Mouse (Mus musculus): Measurements from ENCODE around the gene Mrnip. TPM values are rescaled to one million over a fixed set of nuclear protein-coding genes. Genes with fewer than 3 reads are reported as not detected.

The Mrnip gene
- 19.9 and 20.0 TPM in 2 replicates for polyA plus RNA-seq (2021; fragmentation: Nextera tagmentation)
- long read RNA-seq, experiment 1, transcript Mrnip-201 (7 exons, 1,142 nt), result major isoform, 28 of 33 reads
- long read RNA-seq, experiment 1, partial matches to known transcripts, result 2 of 33 reads
- long read RNA-seq, experiment 1, other reads (novel, unspliced or antisense), result 3 of 33 reads
- long read RNA-seq, experiment 2, transcript Mrnip-201 (7 exons, 1,142 nt), result major isoform, 41 of 49 reads
- long read RNA-seq, experiment 2, partial matches to known transcripts, result 1 of 49 reads
- long read RNA-seq, experiment 2, other reads (novel, unspliced or antisense), result 7 of 49 reads

GRCm38 (mm10) chr11:50174111-50174729 is at the start of gene Mrnip:
TSS of gene Mrnip (plus strand) at chr11:50174444.

GRCm38 (mm10) chr11:50130811-50131766 is 43.2 kb upstream of the Mrnip start, which contains the start of gene Tbc1d9b:
TSS of gene Tbc1d9b (plus strand) at chr11:50131396.

GRCm38 (mm10) chr11:50210505-50211151 is 36.4 kb downstream of the Mrnip start, which contains the start of the genes Sqstm1 and Mgat4b:
TSS of gene Sqstm1 (minus strand) at chr11:50210827.
TSS of gene Mgat4b (plus strand) at chr11:50210890.

GRCm38 (mm10) chr11:50238324-50238723 is 64.1 kb downstream of the Mrnip start, which contains the start of gene Ltc4s:
TSS of gene Ltc4s (minus strand) at chr11:50238616.

Small RNA genes within 50 kb of the gene (microRNA-seq; reads per million reads assigned to microRNA genes)
- 0.86 reads per million for gene Mir6919

Other genes with a start within 250 kb of the Mrnip start
- 21.0 and 22.3 TPM in 2 replicates for gene Rnf130, start 149.1 kb upstream of the Mrnip start, polyA plus RNA-seq (2021; fragmentation: Nextera tagmentation)
- gene Tbc1d9b, start 43.0 kb upstream of the Mrnip start, polyA plus RNA-seq (2021; fragmentation: Nextera tagmentation), result 71.5 and 76.8 TPM in 2 replicates
- gene Sqstm1, start 36.4 kb downstream of the Mrnip start, polyA plus RNA-seq (2021; fragmentation: Nextera tagmentation), result 303 and 334 TPM in 2 replicates
- gene Mgat4b, start 36.4 kb downstream of the Mrnip start, polyA plus RNA-seq (2021; fragmentation: Nextera tagmentation), result 13.5 and 13.6 TPM in 2 replicates
- gene Ltc4s, start 64.2 kb downstream of the Mrnip start, polyA plus RNA-seq (2021; fragmentation: Nextera tagmentation), result 15.3 and 43.1 TPM in 2 replicates
- gene Maml1, start 117.9 kb downstream of the Mrnip start, polyA plus RNA-seq (2021; fragmentation: Nextera tagmentation), result 0.84 and 1.1 TPM in 2 replicates
- 113 and 172 TPM in 2 replicates for gene Canx, start 151.2 kb downstream of the Mrnip start, polyA plus RNA-seq (2021; fragmentation: Nextera tagmentation)
- 0.36 and 0.74 TPM in 2 replicates for gene Cby3, start 180.0 kb downstream of the Mrnip start, polyA plus RNA-seq (2021; fragmentation: Nextera tagmentation)
- 29.3 and 32.9 TPM in 2 replicates for gene Hnrnph1, start 202.5 kb downstream of the Mrnip start, polyA plus RNA-seq (2021; fragmentation: Nextera tagmentation)

All from layer of hippocampus, adult 6 months (tissue).